Mouse (Mus musculus): Measurements from ENCODE around the gene Sh2b3.

- TF ChIP-seq CTCF (IDR thresholded peaks at IDR 0.05; ENCODE audit: borderline replicate concordance, extremely low read depth, insufficient read depth, insufficient read length) (no peak), POLR2A (IDR thresholded peaks at IDR 0.05; ENCODE audit: borderline replicate concordance, extremely low read depth, insufficient read depth, insufficient read length, poor library complexity, severe bottlenecking) (no peak)
Observed at GRCm38 (mm10) chr5:121767564-121767963, 69.9 kb downstream of the Sh2b3 start.

Data from brain, embryonic 14.5 days (tissue).